Mouse (Mus musculus): Measurements from ENCODE around the gene Rhbg.
"Not testable (repeated sequence)": the region's sequence is repeated elsewhere in the genome, so short reads cannot be mapped to it uniquely, and the experiment has no call there.

Rhbg gene

GRCm38 (mm10) chr3:88254268-88254926 lies at the start of gene Rhbg:
Gene Rhbg (minus strand): TSS chr3:88254709.
- DNase-seq (ENCODE audit: low read depth, low spot score): no peak

GRCm38 (mm10) chr3:88299172-88299571 lies 44.7 kb upstream of the Rhbg start:
- DNase-seq (ENCODE audit: low read depth, low spot score): no peak

GRCm38 (mm10) chr3:88297321-88297851 lies 42.9 kb upstream of the Rhbg start:
- DNase-seq (ENCODE audit: low read depth, low spot score): peak; percentile 12

- peak; percentile 100 for DNase-seq (ENCODE audit: low read depth, low spot score)
Observed at GRCm38 (mm10) chr3:88296561-88297318, 42.2 kb upstream of the Rhbg start, which contains the start of the genes Tsacc and Cct3. Gene Tsacc (minus strand): TSS chr3:88296999. Gene Cct3 (plus strand): TSS chr3:88297116.

GRCm38 (mm10) chr3:88296110-88296560 lies 41.6 kb upstream of the Rhbg start:
- DNase-seq (ENCODE audit: low read depth, low spot score): no peak

GRCm38 (mm10) chr3:88295272-88295671 lies 40.8 kb upstream of the Rhbg start:
- DNase-seq (ENCODE audit: low read depth, low spot score): not testable (repeated sequence)

- DNase-seq (ENCODE audit: low read depth, low spot score): peak; percentile 4
Observed at GRCm38 (mm10) chr3:88291970-88292369, 37.5 kb upstream of the Rhbg start.

GRCm38 (mm10) chr3:88288133-88288713 lies 33.7 kb upstream of the Rhbg start:
- not testable (repeated sequence) for DNase-seq (ENCODE audit: low read depth, low spot score)

GRCm38 (mm10) chr3:88287110-88287509 lies 32.6 kb upstream of the Rhbg start, which contains the start of gene Gm38392:
Gene Gm38392 (minus strand): TSS chr3:88287210.
- DNase-seq (ENCODE audit: low read depth, low spot score): no peak

GRCm38 (mm10) chr3:88285565-88285895 lies 31.0 kb upstream of the Rhbg start:
- not testable (repeated sequence) for DNase-seq (ENCODE audit: low read depth, low spot score)

- not testable (repeated sequence) for DNase-seq (ENCODE audit: low read depth, low spot score)
Observed at GRCm38 (mm10) chr3:88284815-88285564, 30.5 kb upstream of the Rhbg start.

GRCm38 (mm10) chr3:88281141-88281916 lies 26.8 kb upstream of the Rhbg start:
- DNase-seq (ENCODE audit: low read depth, low spot score): not testable (repeated sequence)

GRCm38 (mm10) chr3:88280035-88280434 lies 25.5 kb upstream of the Rhbg start:
- no peak for DNase-seq (ENCODE audit: low read depth, low spot score)

GRCm38 (mm10) chr3:88276529-88277143 lies 22.1 kb upstream of the Rhbg start:
- no peak for DNase-seq (ENCODE audit: low read depth, low spot score)

GRCm38 (mm10) chr3:88276121-88276520 lies 21.6 kb upstream of the Rhbg start:
- no peak for DNase-seq (ENCODE audit: low read depth, low spot score)

- no peak for DNase-seq (ENCODE audit: low read depth, low spot score)
Observed at GRCm38 (mm10) chr3:88274002-88274401, 19.5 kb upstream of the Rhbg start.

GRCm38 (mm10) chr3:88271859-88272258 lies 17.4 kb upstream of the Rhbg start:
- no peak for DNase-seq (ENCODE audit: low read depth, low spot score)

GRCm38 (mm10) chr3:88271298-88271697 lies 16.8 kb upstream of the Rhbg start:
- DNase-seq (ENCODE audit: low read depth, low spot score): not testable (repeated sequence)

GRCm38 (mm10) chr3:88268991-88269390 lies 14.5 kb upstream of the Rhbg start:
- no peak for DNase-seq (ENCODE audit: low read depth, low spot score)

GRCm38 (mm10) chr3:88268014-88268413 lies 13.5 kb upstream of the Rhbg start:
- DNase-seq (ENCODE audit: low read depth, low spot score): not testable (repeated sequence)

All from mesoderm, embryonic 11.5 days (tissue).